Mouse (Mus musculus): ENCODE data around the gene Apbb2.

DNA sequence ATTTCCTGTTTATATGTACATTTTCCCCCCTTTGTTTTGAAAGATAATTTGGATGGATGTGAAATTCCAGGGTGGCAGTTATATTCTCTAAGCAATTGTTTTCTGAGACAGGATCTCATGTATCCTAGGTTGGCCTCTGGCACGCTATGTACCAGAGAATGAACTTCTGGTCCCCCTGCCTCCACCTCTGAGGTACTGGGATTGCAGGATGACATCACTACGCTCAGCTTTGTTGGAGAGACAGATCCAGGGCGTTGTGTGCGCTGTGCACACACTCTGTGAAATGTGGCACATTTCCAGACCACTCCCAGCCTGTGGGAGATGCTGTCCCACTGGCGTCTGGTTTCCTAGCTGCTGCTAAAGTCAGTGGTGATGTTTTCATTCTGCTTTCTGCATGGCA, 35.6 kb upstream of the Apbb2 start:
- TF ChIP-seq CTCF (conservative IDR thresholded peaks at IDR 0.05 in 1 of 2, IDR thresholded peaks at IDR 0.05 in 1 of 2; ENCODE audit: low read depth in 2 of 2, low read length in 2 of 2) (no peak), POLR2A (IDR thresholded peaks at IDR 0.05; ENCODE audit: low read depth, low read length) (no peak), ELF1 (IDR thresholded peaks at IDR 0.05; ENCODE audit: low read depth, low read length) (no peak), RAD21 (IDR thresholded peaks at IDR 0.05; ENCODE audit: low read depth, low read length) (no peak), TBP (conservative IDR thresholded peaks at IDR 0.05; ENCODE audit: low read depth, low read length) (no peak), EP300 (IDR thresholded peaks at IDR 0.05; ENCODE audit: low read length) (no peak), MXI1 (IDR thresholded peaks at IDR 0.05; ENCODE audit: low read depth, low read length) (no peak), CHD2 (IDR thresholded peaks at IDR 0.05; ENCODE audit: low read length) (no peak), USF2 (conservative IDR thresholded peaks at IDR 0.05; ENCODE audit: low read depth, low read length) (no peak), ETS1 (conservative IDR thresholded peaks at IDR 0.05; ENCODE audit: low read depth, low read length) (no peak), CHD1 (IDR thresholded peaks at IDR 0.05; ENCODE audit: low read depth, low read length) (no peak), MAZ (IDR thresholded peaks at IDR 0.05; ENCODE audit: low read depth, low read length) (no peak)

All from CH12.LX (cell line).